Mouse (Mus musculus) heart, embryonic 16.5 days (tissue): Measurements from ENCODE around the gene Deup1. TPM values are rescaled to one million over a fixed set of nuclear protein-coding genes. Genes with fewer than 3 reads are reported as not detected.

Experiments
- ATAC-seq: fragments of 200-750 bp; cut with Nextera tagmentation; replicated peaks from 2 replicates; pipeline ENCODE4 v1.8.0; 2017; ENCODE audit warnings: moderate number of reproducible peaks; ENCODE audit not compliant: insufficient read depth, low FRiP score; ENCODE audit errors: extremely low read depth
- H3K27ac ChIP-seq: fragments of 300-500 bp; sonication (generic); 2 replicates; pipeline ENCODE4 v1.5.1; 2014; ENCODE audit warnings: mild to moderate bottlenecking, low read length, control low read depth, moderate library complexity
- H3K27me3 ChIP-seq: fragments of 300-500 bp; sonication (generic); 2 replicates; pipeline ENCODE4 v1.6.1; 2014; ENCODE audit warnings: low read length, mixed read lengths; ENCODE audit not compliant: control insufficient read depth, insufficient read depth
- H3K36me3 ChIP-seq: fragments of 300-500 bp; sonication (generic); 2 replicates; pipeline ENCODE4 v1.6.1; 2014; ENCODE audit not compliant: control insufficient read depth, insufficient read depth
- H3K4me1 ChIP-seq: fragments of 300-500 bp; sonication (generic); 2 replicates; pipeline ENCODE4 v1.6.1; 2014; ENCODE audit warnings: low read length, mixed read lengths; ENCODE audit not compliant: control insufficient read depth, insufficient read depth
- H3K4me2 ChIP-seq: fragments of 300-500 bp; sonication (generic); 2 replicates; pipeline ENCODE4 v1.6.1; 2014; ENCODE audit warnings: low read depth, mild to moderate bottlenecking, control low read depth, low read length
- H3K4me3 ChIP-seq: fragments of 300-500 bp; sonication (generic); 2 replicates; pipeline ENCODE4 v1.5.1; 2014; ENCODE audit warnings: mild to moderate bottlenecking, control low read depth, low read length
- H3K9ac ChIP-seq: fragments of 300-500 bp; sonication (generic); 2 replicates; pipeline ENCODE4 v1.6.1; 2014; ENCODE audit warnings: low read length, control low read depth
- H3K9me3 ChIP-seq: fragments of 300-500 bp; sonication (generic); replicated peaks from 2 replicates; pipeline ENCODE4 v1.6.1; 2016; ENCODE audit warnings: low read length; ENCODE audit not compliant: control insufficient read depth
- WGBS: fragments of 180-500 bp; shearing (Covaris S2); extraction: QIAGEN DNeasy Blood & Tissue Kit; methylation state at CpG from one replicate; pipeline ENCODE4 v1.1.7; 2014; 5-methylcytosine and 5-hydroxymethylcytosine counted together
- polyA plus RNA-seq: library from polyadenylated mRNA; unstranded; fragments of >200 nt; fragmentation: Nextera tagmentation; extraction: Ambion mirVana; gene quantifications from 2 replicates; pipeline ENCODE4 v1.2.1, GENCODE M21; 2015

The Deup1 gene
- polyA plus RNA-seq, 1 experiment from 2014 or later = 1.5 TPM

GRCm38 (mm10) chr9:15600859-15601540 lies 26.7 kb downstream of the Deup1 start:
- no peaks in the 10 kb centered on the region for H3K4me1 ChIP-seq
- H3K4me2 ChIP-seq = no peak overlapping the region
- WGBS = 59% methylated on average over 5 of the region's 5 CpGs
- no peak overlapping the region for H3K9ac ChIP-seq
- 0 out of 2 replicates have a peak, but pooled peaks have one; percentile 14 for ATAC-seq
- H3K36me3 ChIP-seq = no peaks in the 10 kb centered on the region
- H3K27me3 ChIP-seq = no peaks in the 10 kb centered on the region
- no peak overlapping the region for H3K27ac ChIP-seq
- H3K4me3 ChIP-seq = no peak overlapping the region
- no peaks in the 10 kb centered on the region for H3K9me3 ChIP-seq

- WGBS = 57% methylated on average over 6 of the region's 6 CpGs
- Histone ChIP-seq H3K36me3 (no peaks in the 10 kb centered on the region), H3K27me3 (no peaks in the 10 kb centered on the region), H3K4me2 (no peak overlapping the region), H3K9ac (no peak overlapping the region), H3K4me3 (no peak overlapping the region), H3K9me3 (no peaks in the 10 kb centered on the region), H3K27ac (no peak overlapping the region), H3K4me1 (no peaks in the 10 kb centered on the region)
- peak; percentile 37; the same call in 1 of the 2 replicates for ATAC-seq
These were observed 27.4 kb downstream of the Deup1 start for GRCm38 (mm10) chr9:15600156-15600858.

GRCm38 (mm10) chr9:15596598-15596997 lies 31.1 kb downstream of the Deup1 start:
- WGBS = 59% methylated on average over 4 of the region's 4 CpGs
- ATAC-seq = no peak
- Histone ChIP-seq H3K9ac (no peak overlapping the region), H3K4me1 (no peaks in the 10 kb centered on the region), H3K4me2 (no peak overlapping the region), H3K27me3 (no peaks in the 10 kb centered on the region), H3K9me3 (no peaks in the 10 kb centered on the region), H3K27ac (no peak overlapping the region), H3K36me3 (no peaks in the 10 kb centered on the region), H3K4me3 (no peak overlapping the region)

GRCm38 (mm10) chr9:15594148-15594547 lies 33.6 kb downstream of the Deup1 start:
- H3K27me3 ChIP-seq = no peaks in the 10 kb centered on the region
- H3K36me3 ChIP-seq = no peaks in the 10 kb centered on the region
- H3K9me3 ChIP-seq = no peaks in the 10 kb centered on the region
- H3K9ac ChIP-seq = no peak overlapping the region
- no peaks in the 10 kb centered on the region for H3K4me1 ChIP-seq
- no peak overlapping the region for H3K27ac ChIP-seq
- 81% methylated on average over 4 of the region's 4 CpGs for WGBS
- ATAC-seq = no peak
- no peak overlapping the region for H3K4me3 ChIP-seq
- H3K4me2 ChIP-seq = no peak overlapping the region

- H3K9me3 ChIP-seq = no peaks in the 10 kb centered on the region
- WGBS = 62% methylated on average over 6 of the region's 6 CpGs
- H3K4me3 ChIP-seq = no peak overlapping the region
- H3K36me3 ChIP-seq = no peaks in the 10 kb centered on the region
- H3K27me3 ChIP-seq = no peaks in the 10 kb centered on the region
- no peak overlapping the region for H3K9ac ChIP-seq
- no peak for ATAC-seq
- H3K27ac ChIP-seq = no peak overlapping the region
- H3K4me2 ChIP-seq = no peak overlapping the region
- H3K4me1 ChIP-seq = no peaks in the 10 kb centered on the region
These were observed 40.4 kb downstream of the Deup1 start for GRCm38 (mm10) chr9:15587157-15587854.

GRCm38 (mm10) chr9:15585956-15586355 lies 41.8 kb downstream of the Deup1 start:
- H3K9ac ChIP-seq = no peak overlapping the region
- WGBS = 89% methylated on average over 1 of the region's 1 CpGs
- no peaks in the 10 kb centered on the region for H3K27me3 ChIP-seq
- no peak overlapping the region for H3K4me3 ChIP-seq
- no peaks in the 10 kb centered on the region for H3K4me1 ChIP-seq
- no peaks in the 10 kb centered on the region for H3K9me3 ChIP-seq
- H3K36me3 ChIP-seq = no peaks in the 10 kb centered on the region
- no peak overlapping the region for H3K4me2 ChIP-seq
- no peak for ATAC-seq
- no peak overlapping the region for H3K27ac ChIP-seq

- ATAC-seq = no peak
- Histone ChIP-seq H3K36me3 (no peaks in the 10 kb centered on the region), H3K27me3 (no peaks in the 10 kb centered on the region), H3K4me1 (no peaks in the 10 kb centered on the region), H3K27ac (no peak overlapping the region), H3K9ac (no peak overlapping the region), H3K9me3 (no peaks in the 10 kb centered on the region), H3K4me3 (no peak overlapping the region), H3K4me2 (no peak overlapping the region)
- WGBS = 72% methylated on average over 9 of the region's 9 CpGs
These were observed 43.5 kb downstream of the Deup1 start for GRCm38 (mm10) chr9:15584209-15584608.

- Histone ChIP-seq H3K27ac (no peak overlapping the region), H3K27me3 (no peaks in the 10 kb centered on the region), H3K4me3 (no peak overlapping the region), H3K4me1 (no peaks in the 10 kb centered on the region), H3K9ac (no peak overlapping the region), H3K9me3 (no peaks in the 10 kb centered on the region), H3K4me2 (no peak overlapping the region), H3K36me3 (no peaks in the 10 kb centered on the region)
- WGBS = 89% methylated on average over 5 of the region's 5 CpGs
- ATAC-seq = no peak
These were observed 45.7 kb downstream of the Deup1 start for GRCm38 (mm10) chr9:15582026-15582425.

GRCm38 (mm10) chr9:15580176-15580575 lies 47.6 kb downstream of the Deup1 start:
- H3K4me3 ChIP-seq = no peak overlapping the region
- no peak overlapping the region for H3K9ac ChIP-seq
- no peak for ATAC-seq
- no peak overlapping the region for H3K4me2 ChIP-seq
- no peaks in the 10 kb centered on the region for H3K9me3 ChIP-seq
- WGBS = 63% methylated on average over 6 of the region's 6 CpGs
- H3K36me3 ChIP-seq = no peaks in the 10 kb centered on the region
- H3K27me3 ChIP-seq = no peaks in the 10 kb centered on the region
- no peaks in the 10 kb centered on the region for H3K4me1 ChIP-seq
- H3K27ac ChIP-seq = no peak overlapping the region
